Mouse (Mus musculus) small intestine, adult 2 months (tissue): ENCODE results near the gene Sectm1a.

ENCODE experiments used
- CTCF ChIP-seq: fragments of 200-500 bp; IDR thresholded peaks from 2 replicates; pipeline ENCODE4 v1.5.1; 2012; ENCODE audit warnings: low read depth, mild to moderate bottlenecking, control low read depth, inconsistent platforms, low read length, moderate library complexity, mixed read lengths; ENCODE audit not compliant: insufficient replicate concordance, insufficient read length; ENCODE audit errors: extremely low read depth
- POLR2A ChIP-seq: fragments of 200-500 bp; IDR thresholded peaks from 2 replicates; pipeline ENCODE4 v1.6.1; 2012; ENCODE audit warnings: low read depth, mild to moderate bottlenecking, control low read depth, inconsistent platforms, low read length, moderate library complexity

DNA sequence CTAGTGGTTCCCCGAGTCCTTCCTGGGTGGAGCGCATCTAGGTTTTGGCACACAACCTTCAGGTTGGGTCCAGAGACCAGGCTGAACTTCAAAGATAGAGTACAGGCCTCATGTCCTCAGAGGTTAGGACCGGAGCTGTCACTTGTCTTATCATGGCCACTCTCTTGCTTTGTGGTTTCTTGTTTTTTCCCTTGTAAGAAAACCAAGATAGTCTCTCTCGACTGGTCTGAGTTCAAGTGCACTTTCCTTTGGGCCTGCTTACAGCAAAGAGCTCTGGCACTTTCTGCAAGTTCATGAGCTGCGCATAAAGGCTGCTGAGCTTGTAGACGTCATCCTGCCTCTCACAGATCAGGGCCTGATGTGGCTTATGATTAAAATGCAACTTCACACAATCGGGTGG lies 53.8 kb downstream of the Sectm1a start:
- TF ChIP-seq POLR2A: no peak
- TF ChIP-seq CTCF: no peak
